Mouse (Mus musculus): ENCODE measurements at regions not wholly inside any gene's neighbourhood (a gene's known extent, or its start where the extent isn't known, plus 50 kb on each side); places are given as distances from the start of the nearest gene placed in this dataset.

DNA sequence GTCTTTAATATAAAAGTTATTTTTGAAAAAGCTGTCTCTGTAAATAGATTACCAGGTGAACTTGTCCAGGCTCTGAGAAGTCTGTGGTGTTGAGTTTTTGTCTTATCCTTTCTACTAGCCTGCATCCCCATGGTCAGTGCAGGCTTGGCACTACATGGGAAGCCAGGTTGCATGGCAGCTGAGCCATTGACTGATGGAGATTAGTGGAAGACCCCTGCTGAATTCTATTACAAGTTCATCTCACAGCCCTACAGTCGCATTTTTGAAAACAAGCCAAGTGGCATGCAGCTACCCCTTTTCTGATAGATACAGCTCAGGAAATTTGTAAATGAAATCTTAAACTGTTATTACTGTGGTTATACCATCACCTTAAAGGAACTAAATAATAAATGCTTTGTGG lies 101.2 kb upstream of the Fam184a start:
- DNase-seq (ENCODE audit: low spot score in 2 of 2), result no peak

DNA sequence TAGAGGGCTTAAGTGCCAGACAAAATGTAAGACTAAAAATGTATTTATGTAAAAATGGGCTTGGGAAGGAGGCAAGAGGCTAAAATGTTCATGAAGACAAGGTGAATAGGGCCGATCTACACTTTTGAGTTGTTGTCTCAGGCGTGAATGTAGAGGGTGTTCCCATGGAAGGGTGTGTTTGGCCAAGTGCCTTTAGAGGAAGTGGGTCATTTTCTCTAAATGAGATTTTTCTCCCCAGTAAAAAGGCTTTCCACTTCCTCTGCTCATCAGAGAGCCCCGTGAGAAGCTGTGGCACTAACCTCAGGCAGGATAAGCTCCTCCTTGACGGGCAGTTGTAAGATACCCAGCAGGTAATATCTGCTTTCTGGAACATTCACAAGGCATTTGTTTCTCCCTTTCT lies 99.6 kb upstream of the Fam184a start:
- peak in 1 of 2 experiments; percentile 4 for DNase-seq (ENCODE audit: low spot score in 2 of 2)

DNA sequence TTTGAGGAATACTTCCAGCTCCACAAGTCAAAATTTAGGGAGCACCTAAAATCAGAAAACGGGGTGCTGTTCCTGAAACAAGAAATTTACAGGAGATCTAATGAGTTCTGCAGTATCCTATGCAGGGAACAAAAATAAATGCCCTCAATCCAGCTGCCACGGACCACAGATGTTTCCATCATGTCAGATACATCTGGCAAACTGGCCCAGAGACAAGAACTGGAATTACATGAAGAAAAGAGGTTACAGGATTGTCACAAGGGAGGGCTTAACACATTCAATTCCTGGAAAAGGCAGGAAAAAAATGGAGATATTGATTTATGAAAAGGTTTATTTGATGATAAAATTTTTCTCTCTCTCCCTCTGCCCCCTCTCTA lies 62.3 kb upstream of the Fam184a start:
- peak in 1 of 2 experiments; percentile 33 for DNase-seq (ENCODE audit: low spot score in 2 of 2)

DNA sequence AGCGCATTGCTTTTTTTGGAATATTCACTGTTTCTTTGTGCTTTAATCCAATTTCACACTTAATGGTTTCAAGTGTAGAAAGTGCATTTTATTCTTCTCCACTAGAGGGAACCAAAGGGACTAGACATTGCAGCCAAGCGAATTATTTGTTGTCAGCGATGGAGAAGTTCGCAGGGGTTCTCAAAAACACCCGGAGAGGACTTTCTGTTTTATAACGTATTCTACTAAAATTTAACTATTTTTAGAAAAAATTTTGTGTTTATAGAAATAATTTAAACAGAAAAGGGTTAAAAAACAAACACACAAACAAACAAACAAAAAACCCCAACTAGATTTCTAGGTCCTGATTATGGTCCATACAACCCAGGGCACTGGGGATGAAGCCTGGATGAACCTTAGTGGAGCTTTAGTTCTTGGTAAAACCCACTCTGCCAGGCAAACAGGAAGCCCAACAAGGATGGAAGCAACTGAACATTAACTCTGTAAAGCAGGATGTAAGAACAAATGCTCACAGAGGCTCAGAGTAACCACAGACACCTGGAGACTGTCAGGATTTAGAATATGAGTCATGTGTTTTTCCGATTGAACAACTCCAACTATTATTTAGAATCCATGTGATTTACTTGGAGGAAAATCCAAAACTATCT lies 61.8 kb upstream of the Fam184a start:
- DNase-seq (ENCODE audit: low spot score in 2 of 2), result peak in 1 of 2 experiments; percentile 15

DNA sequence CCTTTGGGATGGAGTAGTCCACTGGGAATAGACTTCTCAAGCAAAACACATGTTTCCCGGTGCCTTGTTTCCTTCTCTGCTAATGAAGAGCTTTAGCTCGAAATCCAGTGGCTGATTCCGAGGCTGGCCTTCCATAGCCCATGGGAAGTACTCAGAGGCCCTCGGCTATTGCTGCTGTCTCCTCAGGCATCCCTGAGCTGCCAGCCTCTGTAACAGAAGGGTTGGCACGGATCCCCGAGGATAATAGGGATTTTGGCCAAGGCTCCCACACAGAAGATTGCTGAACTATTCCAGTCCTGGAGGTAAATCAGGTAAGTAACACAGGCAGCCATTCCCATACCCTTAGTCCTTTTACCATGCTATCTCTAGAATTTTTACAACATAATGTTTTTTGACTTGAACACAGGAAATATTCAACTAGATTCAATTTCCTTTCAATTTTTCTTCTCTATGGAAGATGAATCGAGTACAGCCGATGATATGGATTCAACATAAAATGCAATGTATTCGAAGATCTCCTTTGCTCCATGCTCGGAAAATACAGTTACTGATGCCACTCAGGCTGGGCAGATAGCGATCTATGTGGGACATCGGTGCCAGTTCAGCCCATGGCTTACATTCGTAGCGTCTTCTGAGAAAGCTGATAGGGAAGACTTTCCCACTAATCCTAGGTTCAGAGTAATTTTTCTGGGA lies 61.1 kb upstream of the Fam184a start:
- DNase-seq (ENCODE audit: low spot score in 2 of 2), result no peak

DNA sequence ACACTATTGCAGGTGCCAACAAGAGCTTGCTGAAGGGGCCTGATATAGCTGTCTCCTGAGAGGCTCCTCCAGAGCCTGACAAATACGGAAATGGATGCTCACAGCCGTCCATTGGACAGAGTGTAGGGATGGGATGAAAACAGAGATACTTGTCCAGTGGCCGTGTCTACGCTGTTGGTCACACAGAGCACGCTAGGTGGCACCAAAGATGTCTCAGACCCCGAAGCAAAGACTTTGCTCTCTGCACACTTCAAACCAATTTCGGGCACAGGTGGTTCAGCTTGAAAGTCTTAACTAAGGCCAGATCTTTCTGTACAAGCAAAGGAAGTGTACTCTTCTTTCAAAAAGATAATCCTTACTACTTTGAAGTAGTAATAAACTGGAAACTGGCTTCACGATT lies 55.8 kb upstream of the Fam184a start:
- DNase-seq (ENCODE audit: low spot score in 2 of 2), result no peak

DNA sequence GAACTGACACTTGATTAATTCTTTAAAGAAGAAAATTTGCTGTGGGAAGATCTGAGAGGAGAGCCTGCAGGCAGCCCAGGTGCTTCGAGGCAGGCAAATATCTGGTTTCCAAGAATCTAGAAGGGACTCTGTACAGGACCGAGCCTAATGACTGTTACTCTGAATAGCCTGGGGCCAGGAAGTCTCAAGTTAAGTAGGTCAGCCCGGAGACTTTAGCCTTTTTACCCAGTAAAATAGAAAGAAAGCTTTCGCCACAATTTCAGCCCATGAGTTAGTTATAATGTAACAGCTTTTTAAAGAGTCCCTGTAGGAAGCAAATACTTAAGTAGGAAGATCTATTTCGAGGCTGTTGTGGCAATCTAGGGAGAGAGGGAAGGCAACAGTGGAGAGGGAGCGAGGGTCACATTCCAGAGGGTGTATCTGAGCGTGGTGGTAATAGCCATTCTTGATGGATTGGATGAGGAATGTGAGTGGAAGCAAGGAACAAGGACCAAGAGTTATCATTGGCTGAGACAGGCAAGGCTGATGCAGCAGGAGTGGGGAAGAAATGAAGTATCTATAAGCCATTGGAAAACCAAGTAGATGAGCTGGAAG lies 50.2 kb upstream of the Fam184a start:
- no peak for DNase-seq (ENCODE audit: low spot score in 2 of 2)

All from heart, adult 9 months (tissue).